Mouse (Mus musculus) ES-Bruce4 (cell line): ENCODE data around the gene Bicdl1.

Source experiments
- CTCF ChIP-seq: IDR thresholded peaks from one replicate; pipeline ENCODE4 v1.8.1; 2011; ENCODE audit warnings: low read depth, low read length
- EP300 ChIP-seq: IDR thresholded peaks from 2 replicates; pipeline ENCODE4 v1.6.1; 2011; ENCODE audit warnings: low read depth, low read length; ENCODE audit not compliant: insufficient read depth
- POLR2A ChIP-seq: IDR thresholded peaks from one replicate; pipeline ENCODE4 v1.8.1; 2011; ENCODE audit warnings: low read length; ENCODE audit not compliant: insufficient read depth

GRCm38 (mm10) chr5:115731732-115732175 lies 333 bp upstream of the Bicdl1 start:
- TF ChIP-seq CTCF, result no peak
- TF ChIP-seq POLR2A, result no peak
- no peak for TF ChIP-seq EP300
